Mouse (Mus musculus) stomach, embryonic 16.5 days (tissue): ENCODE measurements at regions not wholly inside any gene's neighbourhood (a gene's known extent, or its start where the extent isn't known, plus 50 kb on each side); places are given as distances from the start of the nearest gene placed in this dataset.

Experiments used
- ATAC-seq: fragments of 200-750 bp; cut with Nextera tagmentation; 2 replicates; pipeline ENCODE4 v1.8.0; 2017; ENCODE audit warnings: moderate number of reproducible peaks, moderate TSS enrichment; ENCODE audit not compliant: insufficient read depth, low FRiP score
- H3K27ac ChIP-seq: fragments of 300-500 bp; sonication (generic); 2 replicates; pipeline ENCODE4 v1.5.1; 2014; ENCODE audit warnings: low read length
- H3K27me3 ChIP-seq: fragments of 300-500 bp; sonication (generic); 2 replicates; pipeline ENCODE4 v1.6.1; 2014; ENCODE audit warnings: low read length, control low read depth, mixed read lengths; ENCODE audit not compliant: control insufficient read depth, insufficient read depth
- H3K36me3 ChIP-seq: fragments of 300-500 bp; sonication (generic); 2 replicates; pipeline ENCODE4 v1.6.1; 2014; ENCODE audit warnings: low read length; ENCODE audit not compliant: control insufficient read depth, insufficient read depth
- H3K4me1 ChIP-seq: fragments of 300-500 bp; sonication (generic); 2 replicates; pipeline ENCODE4 v1.6.1; 2014; ENCODE audit warnings: low read length, control low read depth, mixed read lengths; ENCODE audit not compliant: control insufficient read depth, insufficient read depth
- H3K4me2 ChIP-seq: fragments of 300-500 bp; sonication (generic); 2 replicates; pipeline ENCODE4 v1.6.1; 2014; ENCODE audit warnings: low read depth, low read length, mixed read lengths
- H3K4me3 ChIP-seq: fragments of 300-500 bp; sonication (generic); replicated peaks from 2 replicates; pipeline ENCODE4 v1.5.1; 2014; ENCODE audit warnings: mild to moderate bottlenecking, low read length
- H3K9ac ChIP-seq: fragments of 300-500 bp; sonication (generic); 2 replicates; pipeline ENCODE4 v1.6.1; 2014; ENCODE audit warnings: low read length
- H3K9me3 ChIP-seq: fragments of 300-500 bp; sonication (generic); replicated peaks from 2 replicates; pipeline ENCODE4 v1.6.1; 2016; ENCODE audit warnings: low read length, control low read depth; ENCODE audit not compliant: control insufficient read depth
- WGBS: fragments of 180-500 bp; shearing (Covaris S2); extraction: QIAGEN DNeasy Blood & Tissue Kit; methylation state at CpG from one replicate; pipeline ENCODE4 v1.1.7; 2014; 5-methylcytosine and 5-hydroxymethylcytosine counted together

DNA sequence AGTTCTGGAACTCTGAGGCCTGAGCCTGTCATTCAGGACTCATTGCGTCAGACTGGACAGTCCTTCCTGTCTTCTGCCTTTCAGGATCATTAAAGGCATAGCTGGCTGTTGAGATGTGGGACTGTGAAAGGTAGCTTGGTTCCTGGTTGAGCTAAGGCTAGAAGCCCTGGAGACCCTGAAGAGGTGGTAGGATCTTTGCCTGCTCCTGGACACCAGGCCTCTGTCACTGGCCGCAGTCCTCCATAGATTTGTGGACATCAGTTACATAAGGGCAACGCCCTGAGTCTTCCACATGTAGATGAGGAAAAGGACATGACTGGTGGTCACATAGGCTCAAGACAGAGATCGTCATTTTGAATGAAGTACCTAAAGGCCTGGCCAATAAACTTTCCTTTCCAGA lies 127.9 kb downstream of the Opa1 start:
- H3K4me2 ChIP-seq, result no peak overlapping the region
- H3K4me1 ChIP-seq, result no peaks in the 10 kb centered on the region
- H3K4me3 ChIP-seq, result no peak overlapping the region
- H3K36me3 ChIP-seq, result no peaks in the 10 kb centered on the region
- H3K9ac ChIP-seq, result no peak overlapping the region
- H3K27me3 ChIP-seq, result no peaks in the 10 kb centered on the region
- no peaks in the 10 kb centered on the region for H3K9me3 ChIP-seq
- no peak overlapping the region for H3K27ac ChIP-seq
- 86% methylated on average over 4 of the region's 4 CpGs for WGBS
- no peak for ATAC-seq

DNA sequence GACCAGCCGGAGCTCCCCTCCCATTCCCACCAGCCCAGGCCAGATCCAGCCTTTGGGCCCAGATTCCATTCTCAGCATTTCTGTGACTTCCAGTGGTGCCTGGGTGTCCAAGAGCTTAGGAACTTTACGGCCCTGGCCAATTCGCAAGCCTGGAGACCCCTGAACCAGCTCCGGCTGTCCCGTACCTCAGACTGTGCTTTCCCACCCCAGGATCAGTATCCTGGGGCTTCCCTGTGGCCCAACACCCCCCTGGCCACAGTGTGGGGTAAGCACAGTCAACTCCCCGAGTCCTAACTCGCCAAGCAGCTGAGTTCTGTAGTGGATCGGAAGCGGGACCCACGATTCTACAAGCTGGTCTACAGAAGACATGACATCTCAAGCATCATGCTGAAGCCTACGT lies 128.5 kb downstream of the Opa1 start:
- Histone ChIP-seq H3K36me3 (no peaks in the 10 kb centered on the region), H3K27me3 (no peaks in the 10 kb centered on the region), H3K9me3 (no peaks in the 10 kb centered on the region), H3K4me1 (no peaks in the 10 kb centered on the region), H3K4me3 (no peak overlapping the region), H3K4me2 (no peak overlapping the region), H3K27ac (no peak overlapping the region), H3K9ac (no peak overlapping the region)
- no peak for ATAC-seq
- WGBS, result 93% methylated on average over 11 of the region's 11 CpGs

DNA sequence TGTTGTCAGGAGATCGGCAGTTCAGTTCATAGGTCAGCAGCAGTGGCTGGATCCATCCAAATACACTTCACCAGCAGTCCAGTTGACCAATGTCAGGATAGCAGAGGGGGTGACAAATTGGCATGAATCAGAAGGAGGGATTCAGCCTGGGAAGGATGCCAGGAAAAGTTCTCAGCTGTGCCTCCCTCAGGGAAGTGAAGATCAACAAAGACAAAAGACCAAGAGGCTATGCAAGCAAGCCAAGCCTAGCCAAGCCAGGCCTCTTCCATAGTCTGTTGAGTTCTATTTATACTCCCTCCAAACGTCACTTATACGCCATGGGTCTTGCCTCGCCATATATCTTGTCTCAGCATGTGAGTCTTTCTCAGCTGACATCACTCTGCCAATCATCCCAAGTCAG lies 129.9 kb downstream of the Opa1 start:
- 56% methylated on average over 4 of the region's 4 CpGs for WGBS
- Histone ChIP-seq H3K9ac (no peak overlapping the region), H3K4me2 (no peak overlapping the region), H3K27me3 (no peaks in the 10 kb centered on the region), H3K4me3 (no peak overlapping the region), H3K4me1 (no peaks in the 10 kb centered on the region), H3K27ac (no peak overlapping the region), H3K9me3 (no peaks in the 10 kb centered on the region), H3K36me3 (no peaks in the 10 kb centered on the region)
- ATAC-seq, result no peak; the same call in 1 of the 2 replicates

- Histone ChIP-seq H3K36me3 (no peaks in the 10 kb centered on the region), H3K27me3 (no peaks in the 10 kb centered on the region), H3K4me3 (no peak overlapping the region), H3K4me1 (no peaks in the 10 kb centered on the region), H3K4me2 (no peak overlapping the region), H3K9me3 (no peaks in the 10 kb centered on the region), H3K27ac (no peak overlapping the region), H3K9ac (no peak overlapping the region)
- ATAC-seq, result no peak
Measured at GRCm38 (mm10) chr16:29711386-29711785, 132.3 kb downstream of the Opa1 start.

DNA sequence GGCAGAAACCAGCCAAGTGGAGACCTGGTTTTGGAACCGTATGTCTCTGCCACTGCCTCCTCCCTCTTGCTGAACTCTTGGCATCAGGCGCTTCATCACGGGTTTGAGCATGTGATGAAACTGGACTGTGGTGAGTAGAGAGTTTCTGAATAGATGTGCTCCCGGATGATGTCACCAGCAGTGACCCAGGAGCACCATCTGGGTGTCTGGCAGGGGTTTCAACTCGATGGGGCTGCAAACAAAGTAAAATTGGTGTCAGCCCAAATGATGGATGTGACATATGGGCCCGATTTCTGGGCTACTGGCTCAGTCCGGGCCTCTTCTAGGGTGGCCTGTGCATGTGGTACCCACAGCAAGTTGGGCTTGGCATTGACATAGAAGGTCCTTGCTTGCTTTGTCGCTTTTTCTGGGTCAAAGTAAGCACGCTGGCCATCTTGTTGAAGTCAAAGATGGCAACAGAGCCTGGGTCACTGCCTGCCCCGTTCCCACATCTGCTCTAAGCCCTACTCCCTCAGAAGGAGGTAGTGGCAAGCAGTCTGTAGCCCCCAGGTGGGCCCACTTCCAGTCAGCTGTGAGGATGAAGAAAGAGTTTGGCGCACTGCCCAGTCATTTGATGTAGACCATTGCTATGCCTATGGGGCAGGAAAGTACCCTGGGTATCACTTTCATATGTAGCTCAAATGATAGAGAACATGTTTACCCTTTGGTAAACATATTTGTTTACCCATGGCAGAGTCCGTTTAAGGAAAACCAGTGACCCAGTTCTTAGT lies 133.0 kb downstream of the Opa1 start:
- Histone ChIP-seq H3K27me3 (no peaks in the 10 kb centered on the region), H3K4me2 (no peak overlapping the region), H3K4me3 (no peak overlapping the region), H3K36me3 (no peaks in the 10 kb centered on the region), H3K27ac (no peak overlapping the region), H3K9me3 (no peaks in the 10 kb centered on the region), H3K9ac (no peak overlapping the region), H3K4me1 (no peaks in the 10 kb centered on the region)
- WGBS, result 71% methylated on average over 12 of the region's 12 CpGs
- no peak for ATAC-seq

GRCm38 (mm10) chr16:29714612-29715127 lies 135.5 kb downstream of the Opa1 start:
- Histone ChIP-seq H3K9ac (no peak overlapping the region), H3K36me3 (no peaks in the 10 kb centered on the region), H3K4me2 (no peak overlapping the region), H3K27me3 (no peaks in the 10 kb centered on the region), H3K4me3 (no peak overlapping the region), H3K9me3 (no peaks in the 10 kb centered on the region), H3K4me1 (no peaks in the 10 kb centered on the region), H3K27ac (no peak overlapping the region)
- ATAC-seq, result 0 out of 2 replicates have a peak, but pooled peaks have one; percentile 11
- WGBS, result 50% methylated on average over 10 of the region's 10 CpGs

DNA sequence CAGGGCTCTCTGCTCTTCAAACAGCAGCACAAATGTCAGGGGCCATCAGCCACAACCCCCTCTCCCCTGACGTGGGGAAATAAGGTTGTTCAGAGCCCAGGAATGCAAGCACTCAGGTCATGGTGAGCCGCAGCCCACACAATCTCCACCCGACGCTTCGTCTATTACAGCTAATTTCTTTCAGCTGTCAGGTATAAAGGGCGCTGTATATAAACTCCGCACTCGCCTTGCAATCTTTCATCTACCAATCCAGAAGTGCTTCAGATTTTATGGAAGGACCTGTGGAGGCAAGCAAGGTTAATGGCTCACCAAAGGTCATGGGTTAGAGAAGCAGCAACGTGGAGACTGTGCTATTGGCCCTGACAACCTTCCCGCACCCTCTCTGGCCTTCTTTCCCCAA lies 139.8 kb downstream of the Opa1 start:
- no peaks in the 10 kb centered on the region for H3K4me1 ChIP-seq
- no peak for ATAC-seq
- H3K36me3 ChIP-seq, result no peaks in the 10 kb centered on the region
- no peak overlapping the region for H3K4me3 ChIP-seq
- no peaks in the 10 kb centered on the region for H3K9me3 ChIP-seq
- H3K27me3 ChIP-seq, result no peaks in the 10 kb centered on the region
- H3K27ac ChIP-seq, result no peak overlapping the region
- H3K4me2 ChIP-seq, result no peak overlapping the region
- whole genome bisulfite sequencing, result 29% methylated on average over 10 of the region's 10 CpGs
- no peak overlapping the region for H3K9ac ChIP-seq

- H3K27ac ChIP-seq, result no peak overlapping the region
- H3K36me3 ChIP-seq, result no peaks in the 10 kb centered on the region
- 75% methylated on average over 23 of the region's 23 CpGs for WGBS
- no peaks in the 10 kb centered on the region for H3K27me3 ChIP-seq
- H3K9me3 ChIP-seq, result no peaks in the 10 kb centered on the region
- H3K4me3 ChIP-seq, result no peak overlapping the region
- H3K9ac ChIP-seq, result no peak overlapping the region
- no peaks in the 10 kb centered on the region for H3K4me1 ChIP-seq
- no peak for ATAC-seq
- H3K4me2 ChIP-seq, result no peak overlapping the region
Measured at GRCm38 (mm10) chr16:29719571-29720451, 140.7 kb downstream of the Opa1 start.

DNA sequence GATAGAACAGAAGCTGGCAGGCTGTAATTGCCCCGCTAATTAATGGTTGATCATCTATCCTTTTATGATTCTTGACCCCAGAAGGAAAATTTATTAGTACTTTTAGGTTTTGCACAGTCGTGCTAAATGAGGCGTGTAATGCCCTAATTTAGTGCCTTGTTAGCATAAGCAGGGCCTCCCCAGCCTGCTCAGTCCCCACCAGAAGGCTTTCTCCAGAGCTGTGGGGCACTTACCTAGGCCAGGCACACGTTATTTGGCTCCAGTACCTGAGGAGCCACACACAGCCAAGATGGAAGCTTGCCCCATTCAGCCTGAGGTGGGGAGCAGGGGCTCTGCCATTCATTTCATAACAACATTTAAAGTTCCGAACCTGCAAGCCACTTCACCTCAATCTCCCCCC lies 146.0 kb downstream of the Opa1 start:
- Histone ChIP-seq H3K27me3 (no peaks in the 10 kb centered on the region), H3K4me3 (no peak overlapping the region), H3K4me1 (peaks cover 6% of the 10 kb centered on the region), H3K9me3 (no peaks in the 10 kb centered on the region), H3K9ac (no peak overlapping the region), H3K4me2 (no peak overlapping the region), H3K36me3 (no peaks in the 10 kb centered on the region), H3K27ac (no peak overlapping the region)
- WGBS, result 80% methylated on average over 5 of the region's 5 CpGs
- no peak for ATAC-seq
